Mouse (Mus musculus) limb, embryonic 11.5 days (tissue): ENCODE measurements around the gene Slc29a1. TPM values are rescaled to one million over a fixed set of nuclear protein-coding genes. Genes with fewer than 3 reads are reported as not detected.

ENCODE experiments used
- ATAC-seq: fragments of 200-750 bp; cut with Nextera tagmentation; 2 replicates; pipeline ENCODE4 v1.8.0; 2017; ENCODE audit warnings: low read depth; ENCODE audit not compliant: insufficient number of reproducible peaks, low FRiP score, low TSS enrichment
- DNase-seq: peaks from one replicate; pipeline ENCODE4 v3.0.0-alpha.2; 2015; ENCODE audit warnings: low spot score
- H3K27ac ChIP-seq: fragments of 300-500 bp; sonication (generic); replicated peaks from 2 replicates; pipeline ENCODE4 v1.5.1; 2014; ENCODE audit warnings: low read depth, mild to moderate bottlenecking, low read length
- H3K27me3 ChIP-seq: fragments of 300-500 bp; sonication (generic); 2 replicates; pipeline ENCODE4 v1.6.1; 2014; ENCODE audit warnings: mild to moderate bottlenecking, low read length, mixed read lengths; ENCODE audit not compliant: control insufficient read depth, insufficient read depth
- H3K36me3 ChIP-seq: fragments of 300-500 bp; sonication (generic); 2 replicates; pipeline ENCODE4 v1.6.1; 2014; ENCODE audit warnings: mild to moderate bottlenecking, low read length, moderate library complexity, mixed read lengths; ENCODE audit not compliant: control insufficient read depth, insufficient read depth
- H3K4me1 ChIP-seq: fragments of 300-500 bp; sonication (generic); 2 replicates; pipeline ENCODE4 v1.6.1; 2014; ENCODE audit warnings: low read length, mixed read lengths; ENCODE audit not compliant: control insufficient read depth, insufficient read depth
- H3K4me2 ChIP-seq: fragments of 300-500 bp; sonication (generic); 2 replicates; pipeline ENCODE4 v1.6.1; 2014; ENCODE audit warnings: low read depth, mild to moderate bottlenecking, moderate library complexity; ENCODE audit not compliant: severe bottlenecking
- H3K4me3 ChIP-seq: fragments of 300-500 bp; sonication (generic); 2 replicates; pipeline ENCODE4 v1.5.1; 2014; ENCODE audit warnings: low read depth, low read length
- H3K9ac ChIP-seq: fragments of 300-500 bp; sonication (generic); 2 replicates; pipeline ENCODE4 v1.6.1; 2014; ENCODE audit warnings: mild to moderate bottlenecking, low read length
- H3K9me3 ChIP-seq: fragments of 300-500 bp; sonication (generic); 2 replicates; pipeline ENCODE4 v1.6.1; 2016; ENCODE audit warnings: low read length; ENCODE audit not compliant: control insufficient read depth
- WGBS: fragments of 180-500 bp; shearing (Covaris S2); extraction: QIAGEN DNeasy Blood & Tissue Kit; methylation state at CpG from one replicate; pipeline ENCODE4 v1.1.7; 2014; 5-methylcytosine and 5-hydroxymethylcytosine counted together
- polyA plus RNA-seq: library from polyadenylated mRNA; unstranded; fragments of >200 nt; fragmentation: Nextera tagmentation; extraction: Ambion mirVana; gene quantifications from 2 replicates; pipeline ENCODE4 v1.2.1, GENCODE M21; 2014

The Slc29a1 gene
- polyA plus RNA-seq, 1 experiment from 2014 or later = 38.9 TPM

GRCm38 (mm10) chr17:45617655-45618054 is 18.2 kb upstream of the Slc29a1 start:
- Histone ChIP-seq H3K27me3 (no peaks in the 10 kb centered on the region), H3K9me3 (no peaks in the 10 kb centered on the region), H3K4me1 (peaks cover 6% of the 10 kb centered on the region), H3K4me2 (no peak overlapping the region), H3K9ac (no peak overlapping the region), H3K36me3 (no peaks in the 10 kb centered on the region), H3K4me3 (no peak overlapping the region), H3K27ac (no peak overlapping the region)
- DNase-seq (no peak), ATAC-seq (no peak)
- 90% methylated on average over 6 of the region's 6 CpGs for WGBS

- H3K36me3 ChIP-seq = no peaks in the 10 kb centered on the region
These were observed 17.3 kb upstream of the Slc29a1 start for GRCm38 (mm10) chr17:45616679-45617078.

GRCm38 (mm10) chr17:45616046-45616650 is 16.7 kb upstream of the Slc29a1 start:
- WGBS = 65% methylated on average over 4 of the region's 4 CpGs
- H3K9ac ChIP-seq = no peak overlapping the region
- H3K27ac ChIP-seq = no peak overlapping the region
- no peaks in the 10 kb centered on the region for H3K9me3 ChIP-seq
- ATAC-seq = no peak
- DNase-seq = no peak
- peaks cover 6% of the 10 kb centered on the region for H3K4me1 ChIP-seq
- no peaks in the 10 kb centered on the region for H3K36me3 ChIP-seq
- no peak overlapping the region for H3K4me2 ChIP-seq
- H3K27me3 ChIP-seq = no peaks in the 10 kb centered on the region
- no peak overlapping the region for H3K4me3 ChIP-seq

More at GRCm38 (mm10) chr17:45616679-45617078, 17.3 kb upstream of the Slc29a1 start:
- H3K27ac ChIP-seq = no peak overlapping the region
- DNase-seq (no peak), ATAC-seq (no peak)
- H3K4me1 ChIP-seq = peaks cover 6% of the 10 kb centered on the region
- H3K9ac ChIP-seq = no peak overlapping the region
- no peaks in the 10 kb centered on the region for H3K27me3 ChIP-seq
- 77% methylated on average over 3 of the region's 3 CpGs for WGBS
- H3K4me2 ChIP-seq = no peak overlapping the region
- H3K4me3 ChIP-seq = no peak overlapping the region
- H3K9me3 ChIP-seq = no peaks in the 10 kb centered on the region

GRCm38 (mm10) chr17:45612921-45613320 is 13.5 kb upstream of the Slc29a1 start:
- WGBS = 86% methylated on average over 7 of the region's 7 CpGs
- H3K27ac ChIP-seq = no peak overlapping the region
- ATAC-seq (no peak), DNase-seq (no peak)
- no peak overlapping the region for H3K4me2 ChIP-seq
- no peak overlapping the region for H3K9ac ChIP-seq
- no peak overlapping the region for H3K4me3 ChIP-seq
- no peaks in the 10 kb centered on the region for H3K9me3 ChIP-seq
- H3K36me3 ChIP-seq = no peaks in the 10 kb centered on the region
- no peaks in the 10 kb centered on the region for H3K27me3 ChIP-seq
- H3K4me1 ChIP-seq = no peaks in the 10 kb centered on the region

GRCm38 (mm10) chr17:45612008-45612407 is 12.6 kb upstream of the Slc29a1 start:
- Histone ChIP-seq H3K4me3 (no peak overlapping the region), H3K36me3 (no peaks in the 10 kb centered on the region), H3K27me3 (no peaks in the 10 kb centered on the region), H3K27ac (no peak overlapping the region), H3K4me1 (no peaks in the 10 kb centered on the region), H3K4me2 (no peak overlapping the region), H3K9me3 (no peaks in the 10 kb centered on the region), H3K9ac (no peak overlapping the region)
- 71% methylated on average over 8 of the region's 8 CpGs for WGBS
- ATAC-seq = no peak
- DNase-seq = no peak

- no peak for ATAC-seq
These were observed 10.9 kb upstream of the Slc29a1 start for GRCm38 (mm10) chr17:45610144-45610866.

GRCm38 (mm10) chr17:45608396-45608795 is 9.0 kb upstream of the Slc29a1 start:
- no peak for ATAC-seq
- Histone ChIP-seq H3K27ac (no peak overlapping the region), H3K4me2 (no peak overlapping the region), H3K4me3 (no peak overlapping the region), H3K9me3 (no peaks in the 10 kb centered on the region), H3K36me3 (no peaks in the 10 kb centered on the region), H3K27me3 (no peaks in the 10 kb centered on the region), H3K9ac (no peak overlapping the region), H3K4me1 (no peaks in the 10 kb centered on the region)
- no peak for DNase-seq
- 96% methylated on average over 4 of the region's 4 CpGs for WGBS

More at GRCm38 (mm10) chr17:45610144-45610866, 10.9 kb upstream of the Slc29a1 start:
- Histone ChIP-seq H3K27ac (no peak overlapping the region), H3K4me1 (no peaks in the 10 kb centered on the region), H3K27me3 (no peaks in the 10 kb centered on the region), H3K9ac (no peak overlapping the region), H3K4me3 (no peak overlapping the region), H3K4me2 (no peak overlapping the region), H3K9me3 (no peaks in the 10 kb centered on the region), H3K36me3 (no peaks in the 10 kb centered on the region)
- no peak for DNase-seq
- WGBS = 51% methylated on average over 5 of the region's 5 CpGs

- H3K27me3 ChIP-seq = 0 out of 2 replicates have a peak, but pooled peaks cover under 1% of the 10 kb centered on the region
- 82% methylated on average over 15 of the region's 15 CpGs for WGBS
- H3K9me3 ChIP-seq = no peaks in the 10 kb centered on the region
- no peak overlapping the region for H3K9ac ChIP-seq
- no peaks in the 10 kb centered on the region for H3K4me1 ChIP-seq
- DNase-seq (no peak), ATAC-seq (no peak)
- H3K36me3 ChIP-seq = no peaks in the 10 kb centered on the region
- no peak overlapping the region for H3K4me2 ChIP-seq
- H3K4me3 ChIP-seq = no peak overlapping the region
- H3K27ac ChIP-seq = no peak overlapping the region
These were observed 7.8 kb upstream of the Slc29a1 start for GRCm38 (mm10) chr17:45606992-45607879.
